Mouse (Mus musculus): ENCODE results near the gene Pik3ca. TPM values are rescaled to one million over a fixed set of nuclear protein-coding genes. Genes with fewer than 3 reads are reported as not detected.

Gene Pik3ca
- polyA plus RNA-seq, 1 experiment from 2014 or later, result 13.3 TPM

DNA sequence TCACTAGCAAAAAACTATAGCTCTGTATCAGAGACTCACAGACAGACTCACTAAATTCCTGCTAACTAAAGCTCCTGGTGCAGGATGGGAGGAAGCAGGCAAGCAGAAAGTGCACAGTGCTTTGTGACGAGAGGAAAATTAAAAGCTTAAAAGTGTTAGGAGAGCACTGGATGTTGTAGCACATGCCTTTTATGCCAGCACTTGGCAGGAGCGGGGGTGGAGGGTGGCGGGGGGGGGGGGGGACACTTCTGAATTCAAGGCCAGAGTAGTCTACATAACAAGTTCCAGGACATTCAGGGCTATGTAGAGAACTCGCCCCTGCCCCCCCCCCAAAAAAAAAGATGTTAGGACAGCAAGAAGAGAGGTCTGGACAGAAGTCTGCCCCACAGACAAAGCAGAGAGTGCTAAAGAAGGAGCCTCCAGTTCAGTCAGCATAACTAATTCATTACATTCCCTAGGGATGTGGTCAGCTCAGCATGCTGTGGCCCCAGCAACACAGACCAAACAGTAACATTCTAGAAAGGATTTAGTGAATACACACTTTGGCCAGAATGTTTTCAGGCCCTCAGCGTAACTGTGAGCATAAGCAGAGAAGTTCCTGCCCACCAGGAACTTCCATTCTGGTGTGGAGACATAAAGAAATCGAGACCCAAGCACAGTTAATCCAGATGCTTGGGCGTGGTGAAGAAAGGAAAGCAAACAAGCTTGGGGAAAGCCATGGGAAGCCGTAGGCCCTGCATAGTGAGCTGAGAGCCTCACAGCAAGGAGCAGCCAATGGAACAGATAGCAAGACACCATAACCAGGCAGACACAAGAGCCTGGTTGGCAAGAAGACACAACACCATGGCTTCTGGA is 98.6 kb downstream of the Pik3ca start:
- DNase-seq (ENCODE audit: low spot score), result no peak

DNA sequence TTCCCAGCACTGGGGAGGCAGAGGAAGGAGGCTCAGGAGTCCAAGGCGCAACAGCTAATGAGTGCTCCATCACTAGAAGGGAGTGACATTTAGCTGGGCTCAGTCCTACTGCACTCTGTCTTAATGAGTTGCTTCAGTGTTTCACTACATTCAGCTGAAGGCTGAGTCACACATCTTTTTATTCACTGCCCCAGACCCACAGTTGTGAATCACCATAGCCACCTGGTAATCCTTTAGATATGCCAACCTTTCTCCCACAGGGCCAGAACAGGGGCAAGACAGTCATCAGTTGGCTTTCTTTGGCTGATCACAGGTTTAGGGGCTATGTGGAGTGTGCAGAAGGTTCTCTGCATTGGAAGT is 99.2 kb downstream of the Pik3ca start:
- no peak for DNase-seq (ENCODE audit: low spot score)

DNA sequence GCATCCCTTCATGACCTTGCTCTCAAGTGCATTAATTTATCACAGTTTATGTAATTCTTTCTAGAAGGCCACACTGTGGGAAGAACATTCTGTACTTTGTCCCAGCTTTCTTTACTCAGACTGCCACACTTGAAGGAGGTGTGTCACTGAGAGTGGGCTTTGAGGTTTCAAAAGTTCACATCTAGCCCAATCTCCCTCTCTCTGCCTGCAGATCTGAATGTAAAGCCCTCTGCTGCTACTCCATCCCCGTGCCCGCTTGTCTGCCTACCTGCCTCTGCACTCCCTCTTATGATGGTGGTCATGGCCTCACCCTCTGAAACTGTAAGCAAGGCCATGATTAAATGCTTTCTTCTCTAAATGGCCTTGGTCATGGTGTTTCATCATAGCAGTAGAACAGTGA is 102.9 kb downstream of the Pik3ca start:
- DNase-seq (ENCODE audit: low spot score), result no peak

DNA sequence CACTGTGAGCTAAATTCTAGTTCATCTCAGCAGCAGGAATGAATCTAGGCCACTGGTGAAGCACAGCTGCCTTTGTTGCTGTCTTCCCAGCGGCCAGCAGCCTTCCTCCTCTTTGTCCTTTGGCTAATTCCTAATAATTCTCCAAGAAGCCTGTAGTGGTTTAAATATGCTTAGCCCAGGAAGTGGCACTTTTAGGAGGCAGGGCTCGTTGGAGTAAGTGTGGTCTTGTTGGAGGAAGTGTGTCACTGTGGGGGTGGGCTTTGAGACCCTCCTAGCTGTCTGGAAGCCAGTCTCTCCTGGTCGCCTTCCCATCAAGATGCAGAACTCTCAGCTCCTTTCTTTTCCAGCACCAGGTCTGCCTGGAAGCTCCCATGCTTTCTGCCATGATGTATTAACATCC is 108.4 kb downstream of the Pik3ca start:
- DNase-seq (ENCODE audit: low spot score), result no peak

DNA sequence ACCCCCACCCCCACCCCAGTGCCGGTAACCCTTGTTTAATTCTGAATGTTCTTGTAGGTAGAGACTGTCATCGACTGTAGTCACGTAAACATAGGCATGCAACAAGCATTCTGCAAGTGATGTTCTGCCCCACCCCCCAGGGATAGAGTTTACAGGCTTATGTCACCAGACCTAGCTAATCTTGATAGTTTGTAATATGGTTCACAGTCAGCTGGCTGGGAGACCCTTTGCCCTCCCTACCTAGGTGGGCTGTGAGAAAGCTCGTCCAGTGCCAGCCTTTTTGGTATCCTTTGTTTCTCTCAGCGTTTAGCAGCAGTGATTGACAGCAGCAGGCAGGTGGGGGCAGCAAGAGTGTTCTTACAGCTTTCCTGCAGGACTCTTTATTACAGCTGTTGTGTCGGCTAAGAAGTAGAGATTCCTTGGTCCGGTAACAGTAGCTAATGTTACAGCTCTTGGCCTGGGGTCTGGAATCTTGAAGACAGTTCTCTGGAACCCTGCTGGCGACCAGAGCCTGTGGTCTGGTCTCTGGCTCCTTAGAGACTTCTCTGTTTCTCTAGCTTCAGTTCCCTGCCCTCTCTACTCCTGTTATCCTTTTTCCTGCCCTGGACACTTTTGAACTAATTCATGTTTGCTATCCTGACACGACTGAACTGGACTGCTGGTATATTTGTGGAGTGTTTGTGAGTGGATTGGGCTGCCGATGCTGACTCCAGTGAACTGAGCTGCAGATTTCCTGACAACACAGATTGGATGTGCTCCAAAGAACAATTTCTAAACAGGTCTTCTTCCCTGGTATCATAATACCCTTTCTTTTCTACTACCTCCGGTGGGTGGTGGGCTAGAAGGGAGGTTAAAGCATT is 109.1 kb downstream of the Pik3ca start:
- no peak for DNase-seq (ENCODE audit: low spot score)

DNA sequence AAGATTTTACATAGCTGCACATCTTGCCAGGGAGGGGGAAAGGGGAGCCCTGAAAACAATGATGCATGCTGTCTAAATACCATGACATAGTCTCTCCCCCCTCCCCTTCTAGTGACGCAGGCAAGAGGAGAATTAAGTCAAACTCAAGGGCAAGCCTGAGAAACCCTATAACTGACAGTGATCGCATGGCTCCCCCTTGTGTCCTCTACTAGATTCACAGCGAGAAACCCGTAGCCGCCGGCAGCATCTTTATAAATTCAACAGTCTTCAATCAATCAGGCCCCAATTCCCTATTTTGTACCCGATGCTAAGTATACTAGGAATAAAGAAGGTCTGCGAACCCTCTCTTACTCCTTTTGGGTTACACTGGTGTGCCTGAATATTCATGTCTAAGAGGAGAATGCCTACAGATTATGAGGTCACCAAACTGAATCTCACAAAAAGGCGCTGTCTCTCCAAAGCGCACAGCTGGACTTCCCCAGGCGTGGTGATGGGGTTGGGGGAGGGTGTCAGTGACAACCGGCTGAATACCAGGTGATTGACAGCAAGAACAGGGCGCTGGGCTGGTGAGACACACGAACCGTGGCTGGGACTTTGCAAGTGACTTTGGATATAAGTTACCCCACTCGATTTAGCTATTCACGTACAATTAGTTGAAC is 111.3 kb downstream of the Pik3ca start:
- DNase-seq (ENCODE audit: low spot score), result peak; percentile 81

DNA sequence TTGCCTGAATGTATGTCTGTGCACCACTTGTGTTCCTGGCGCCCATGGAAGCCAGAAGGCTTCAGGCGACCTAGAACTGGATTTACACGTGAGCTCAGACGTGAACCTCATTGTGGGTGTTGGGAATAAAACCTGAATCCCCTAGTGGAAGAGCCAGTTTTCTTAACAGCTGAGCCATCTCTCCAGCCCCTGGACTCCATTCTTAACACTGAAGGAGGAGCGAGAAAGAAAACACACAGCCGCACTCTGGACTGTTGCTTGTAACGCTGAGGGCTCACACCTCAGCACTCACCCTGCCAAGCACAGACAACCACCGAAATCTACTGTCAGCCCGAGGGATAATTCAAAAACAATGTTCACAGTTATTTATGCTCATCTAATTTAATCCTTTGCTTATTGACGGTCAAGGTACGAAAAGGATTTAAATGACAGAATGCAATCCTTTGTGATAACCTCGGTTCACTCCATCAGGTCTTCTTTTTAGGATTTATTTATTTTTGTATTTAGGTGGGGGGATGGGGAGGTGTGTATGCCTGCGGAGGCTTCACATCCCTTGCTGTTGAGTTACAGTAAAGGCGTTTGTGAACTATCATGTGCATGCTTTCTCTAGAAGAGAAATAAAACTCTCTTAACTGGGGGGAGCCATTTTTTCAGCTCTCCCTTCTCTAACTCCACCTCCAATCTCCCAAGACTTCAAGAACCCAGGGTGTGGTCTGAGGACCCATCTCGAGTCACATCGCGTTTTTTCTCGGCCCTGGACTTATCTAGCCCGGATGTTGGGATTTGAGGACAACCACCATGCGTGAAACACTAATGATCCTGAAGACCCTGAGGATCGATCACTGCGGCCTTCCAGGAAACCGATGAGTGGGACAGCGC is 112.3 kb downstream of the Pik3ca start, which contains the start of gene Zfp639:
Zfp639 (plus strand) TSS at position 764 of the 879 bp plus-strand sequence.
- peak; percentile 19 for DNase-seq (ENCODE audit: low spot score)

DNA sequence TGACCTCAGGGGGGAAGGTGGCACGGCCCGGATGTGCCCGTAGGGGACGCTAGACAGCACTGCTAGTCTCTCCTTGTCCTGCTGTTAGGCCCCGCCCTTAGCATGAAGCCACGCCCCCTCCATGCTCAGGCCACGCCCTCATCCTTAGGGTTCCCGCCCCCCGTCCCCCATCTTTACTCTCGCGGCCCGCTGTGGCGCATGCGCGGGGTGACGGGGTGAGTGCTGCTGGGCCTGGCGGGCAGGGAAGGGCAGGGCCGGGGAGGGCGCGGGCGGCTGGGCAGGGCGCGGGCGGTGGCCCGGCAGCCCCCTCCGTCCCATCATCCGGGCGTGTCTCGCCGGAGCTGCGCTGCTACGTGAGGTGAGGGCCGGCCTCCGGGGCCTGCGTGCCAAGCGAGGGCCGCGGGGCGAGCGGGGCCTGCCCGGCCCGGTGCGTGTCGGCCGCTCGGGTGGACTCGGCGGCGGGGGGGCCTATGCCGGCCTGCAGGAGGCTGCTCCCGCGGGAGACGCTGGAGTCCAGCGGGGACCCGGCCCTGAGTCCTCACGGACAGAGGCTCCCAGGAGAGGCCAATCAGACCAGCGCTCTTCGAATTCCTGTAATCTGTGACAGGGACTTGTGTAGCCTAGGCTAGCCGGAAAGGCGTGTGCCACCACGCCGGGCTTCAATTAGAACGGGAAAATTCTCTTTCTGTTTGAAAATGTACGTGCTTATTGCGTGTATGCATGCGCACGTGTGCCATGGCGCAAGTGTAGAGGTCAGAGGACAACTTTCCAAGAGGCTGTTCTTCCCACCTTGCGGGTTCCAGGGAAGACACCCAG is 113.1 kb downstream of the Pik3ca start:
- peak; percentile 96 for DNase-seq (ENCODE audit: low spot score)

DNA sequence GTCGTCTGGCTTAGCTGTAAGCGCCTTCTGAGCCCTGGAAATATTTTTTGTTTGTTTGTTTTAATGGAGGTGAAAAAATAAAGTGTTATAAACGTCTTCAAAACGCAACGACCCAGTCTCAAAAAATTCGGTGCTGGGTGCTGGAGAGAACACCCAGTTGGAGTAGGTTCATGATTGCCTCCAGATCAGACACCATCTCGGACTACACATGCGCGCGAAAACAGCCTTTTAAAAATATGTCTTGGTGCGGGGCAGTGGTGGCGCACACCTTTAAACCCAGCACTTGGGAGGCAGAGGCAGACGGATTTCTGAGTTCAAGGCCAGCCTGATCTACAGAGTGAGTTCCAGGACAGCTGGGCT is 113.7 kb downstream of the Pik3ca start:
- peak; percentile 26 for DNase-seq (ENCODE audit: low spot score)

DNA sequence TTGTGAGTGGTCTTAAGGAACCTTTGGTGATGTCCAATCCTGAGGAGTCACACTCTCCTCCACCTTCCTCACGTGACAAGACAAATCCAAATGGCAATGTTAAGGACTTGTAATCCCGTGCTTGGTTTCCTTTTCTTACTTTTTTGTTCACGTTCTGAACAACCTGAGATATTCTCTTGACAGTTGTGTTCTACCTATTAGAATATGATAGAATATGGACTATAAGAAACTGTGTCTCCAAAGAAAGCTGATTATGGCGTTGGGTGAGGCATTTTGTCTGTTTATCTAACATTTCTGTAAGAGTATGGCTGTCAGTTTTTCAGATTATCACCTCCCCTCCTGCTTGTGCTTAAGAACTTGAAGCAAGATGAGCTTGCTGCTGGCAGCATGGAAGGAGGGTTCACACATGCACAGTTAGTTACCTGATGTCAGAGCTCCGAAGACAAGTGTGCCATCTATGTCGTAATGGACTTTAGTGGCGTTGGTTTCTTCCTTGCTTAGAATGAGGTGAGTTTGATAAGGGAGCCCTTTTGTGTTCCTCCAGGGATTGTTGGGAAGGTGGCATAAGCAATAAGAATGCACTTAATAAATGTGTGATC is 115.3 kb downstream of the Pik3ca start:
- no peak for DNase-seq (ENCODE audit: low spot score)

DNA sequence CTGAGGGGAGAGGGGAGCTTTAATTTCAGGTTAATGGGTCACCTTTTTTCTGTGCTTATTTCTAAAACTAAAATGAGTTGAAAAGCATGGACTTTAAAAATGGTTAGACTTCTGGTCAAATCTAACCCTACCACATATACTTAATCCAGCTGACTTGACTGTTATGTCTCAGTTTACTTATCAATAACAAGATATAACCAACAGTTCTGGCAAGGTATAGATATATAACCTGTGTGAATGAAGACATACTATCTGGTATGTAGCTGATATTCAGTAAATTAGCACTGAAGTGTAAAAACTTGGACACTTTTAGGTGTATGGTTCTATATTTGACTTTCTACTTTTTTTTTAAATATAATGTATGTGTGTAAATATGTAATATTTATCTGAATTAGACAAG is 116.1 kb downstream of the Pik3ca start:
- no peak for DNase-seq (ENCODE audit: low spot score)

Other genes starting within 250 kb of the Pik3ca start
- gene Zmat3, start 31.7 kb upstream of the Pik3ca start, polyA plus RNA-seq (2015; fragmentation: Nextera tagmentation; extraction: Ambion mirVana), result 2.5 and 2.8 TPM in 2 replicates
- gene Kcnmb3, start 94.6 kb downstream of the Pik3ca start, polyA plus RNA-seq (2015; fragmentation: Nextera tagmentation; extraction: Ambion mirVana), result 0.09 and 0.21 TPM in 2 replicates
- gene Zfp639, start 112.6 kb downstream of the Pik3ca start, polyA plus RNA-seq (2015; fragmentation: Nextera tagmentation; extraction: Ambion mirVana), result 31.8 and 33.0 TPM in 2 replicates
- 11.6 and 16.8 TPM in 2 replicates for gene Mfn1, start 131.8 kb downstream of the Pik3ca start, polyA plus RNA-seq (2015; fragmentation: Nextera tagmentation; extraction: Ambion mirVana)
- gene Gnb4, start 218.9 kb downstream of the Pik3ca start, polyA plus RNA-seq (2015; fragmentation: Nextera tagmentation; extraction: Ambion mirVana), result 43.3 and 45.5 TPM in 2 replicates

All from thymus, postnatal 0 days (tissue).